Mouse (Mus musculus) CD4-positive, CD25-positive, alpha-beta regulatory T cell, adult 2 months (primary cell): ENCODE data around the gene Nfya.

Source experiments
- DNase-seq: peaks from one replicate; pipeline ENCODE4 v3.0.0-alpha.2; 2012; ENCODE audit warnings: low read depth, low spot score

Nfya gene

DNA sequence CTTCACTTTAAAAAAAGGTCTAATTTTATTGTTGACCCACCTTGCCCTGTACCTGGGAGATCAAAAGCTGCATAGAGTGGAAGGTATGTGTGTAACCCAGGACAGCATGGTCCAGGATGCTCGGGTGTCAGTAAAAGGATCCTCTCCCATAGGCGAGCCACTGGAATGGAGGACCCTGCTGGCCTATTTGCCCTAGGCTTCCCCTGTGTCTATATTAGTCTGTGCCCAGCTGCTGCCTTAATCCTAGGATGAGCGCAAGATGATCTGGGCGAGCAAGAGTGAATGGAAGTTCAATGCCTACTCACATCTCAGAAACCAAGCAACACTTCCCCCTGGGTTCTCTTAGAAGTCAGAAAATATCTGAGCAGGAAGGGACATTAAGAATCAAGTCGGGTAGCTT, 21.3 kb upstream of the Nfya start:
- DNase-seq, result no peak

GRCm38 (mm10) chr17:48430394-48430793, 20.7 kb upstream of the Nfya start:
- no peak for DNase-seq

DNA sequence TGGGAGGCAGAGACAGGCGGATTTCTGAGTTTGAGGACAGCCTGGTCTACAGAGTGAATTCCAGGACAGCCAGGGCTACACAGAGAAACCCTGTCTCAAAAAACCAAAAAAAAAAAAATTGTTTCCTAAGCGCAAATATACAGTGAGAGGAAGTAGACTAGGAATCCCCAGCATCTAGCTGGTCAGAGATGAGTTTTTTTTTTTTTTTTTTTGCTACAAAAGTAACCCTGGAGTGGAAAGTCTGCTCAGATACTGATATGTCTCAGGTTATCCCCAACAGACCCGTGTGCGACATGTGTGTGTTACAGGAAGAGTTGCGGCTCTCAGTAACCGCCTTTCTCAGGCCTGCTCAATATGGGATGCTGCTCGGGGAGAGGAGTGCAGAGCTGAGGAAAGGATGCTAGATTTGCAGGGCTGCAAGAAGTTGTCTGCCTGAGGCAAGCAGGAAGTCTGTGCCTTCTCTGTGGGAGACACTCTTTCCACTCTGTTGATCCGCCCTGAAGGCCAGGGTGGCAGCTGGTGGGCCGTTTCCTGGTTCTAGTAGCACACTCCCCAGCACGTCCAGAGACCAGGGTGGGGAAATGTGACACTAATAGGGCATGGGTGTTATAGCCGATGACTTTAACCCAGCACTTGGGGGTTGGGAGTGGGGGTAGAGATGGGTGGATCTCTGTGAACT, 18.3 kb upstream of the Nfya start:
- peak; percentile 60 for DNase-seq

- DNase-seq, result peak; percentile 76
Measured at GRCm38 (mm10) chr17:48426991-48427750, 17.5 kb upstream of the Nfya start.

DNA sequence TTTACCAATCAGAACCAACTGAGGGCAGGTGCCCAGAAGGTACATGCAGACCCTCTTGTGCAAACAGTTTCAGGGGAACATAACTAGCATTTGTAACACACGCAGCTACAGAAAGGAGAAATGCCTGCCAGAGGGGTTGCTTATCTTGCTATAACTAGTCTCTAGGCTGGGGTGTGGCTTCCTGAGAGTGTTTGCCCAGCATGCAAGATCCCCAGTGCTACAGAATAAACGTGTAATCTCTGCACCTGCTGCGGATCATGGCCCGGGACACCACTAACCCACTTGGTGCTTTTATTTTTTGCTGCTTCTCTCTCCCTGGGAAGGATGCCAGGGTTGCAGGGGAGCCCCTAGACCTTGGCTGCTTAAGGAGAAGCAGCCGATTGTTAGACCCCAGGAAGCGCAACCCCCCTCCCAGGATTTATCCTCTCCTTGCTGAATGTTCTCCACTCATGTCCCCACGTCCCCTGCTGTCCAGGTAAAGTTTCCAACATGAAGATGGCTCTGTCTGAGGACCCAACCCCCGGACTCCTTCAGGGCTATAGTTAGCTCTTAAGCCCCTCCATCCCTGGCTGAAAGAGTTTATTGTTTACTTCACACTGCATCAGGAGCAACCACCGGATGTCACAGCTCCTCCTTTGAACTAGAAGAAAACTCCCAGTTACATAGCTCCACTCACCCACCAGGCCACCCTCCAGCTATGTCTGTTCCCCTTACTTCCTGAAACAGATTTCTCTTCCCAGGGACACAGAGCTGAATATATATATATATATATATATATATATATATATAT, 16.3 kb upstream of the Nfya start:
- peak; percentile 55 for DNase-seq

GRCm38 (mm10) chr17:48424237-48424636, 14.5 kb upstream of the Nfya start:
- no peak for DNase-seq

DNA sequence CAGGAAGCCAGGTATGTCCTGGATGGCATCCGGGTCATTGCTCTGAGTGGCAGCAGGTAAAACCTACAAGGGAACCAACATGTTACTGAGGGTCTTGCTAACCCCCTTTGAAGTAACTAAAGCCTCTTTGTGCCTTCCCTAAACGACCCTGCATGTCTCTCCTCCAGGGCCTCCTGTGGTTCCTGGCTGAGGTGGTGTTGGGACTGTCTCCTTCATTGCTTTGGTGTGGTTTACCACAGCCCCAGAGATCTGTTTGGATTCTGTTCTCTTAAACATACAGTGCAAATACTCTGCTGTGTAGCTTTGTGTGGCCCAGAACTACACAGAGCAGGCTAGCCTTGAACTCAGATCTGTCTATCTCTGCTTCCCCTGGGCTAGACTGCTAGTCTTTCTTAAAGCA, 9.9 kb upstream of the Nfya start:
- DNase-seq, result no peak

DNA sequence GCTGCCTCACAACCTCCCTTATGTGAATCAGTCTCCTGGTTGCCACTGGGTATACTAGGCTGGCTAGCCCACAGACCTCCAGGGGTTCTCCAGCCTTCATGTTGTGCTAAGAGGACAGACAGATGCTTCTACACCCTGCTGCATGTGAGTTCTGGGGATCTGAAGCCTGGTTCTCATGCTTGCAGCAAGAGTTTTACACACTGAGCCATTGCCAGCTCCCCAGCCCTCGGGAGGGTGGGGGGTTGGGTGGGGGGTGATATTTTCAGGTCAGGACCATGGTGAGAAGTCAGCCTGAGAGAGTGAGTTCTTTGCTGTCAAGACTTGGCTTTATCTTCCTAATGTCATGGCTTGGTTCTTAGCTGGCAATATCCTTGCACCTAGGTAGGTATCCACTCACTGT, 9.1 kb upstream of the Nfya start:
- no peak for DNase-seq

- DNase-seq, result no peak
Measured at GRCm38 (mm10) chr17:48418174-48418573, 8.5 kb upstream of the Nfya start.

DNA sequence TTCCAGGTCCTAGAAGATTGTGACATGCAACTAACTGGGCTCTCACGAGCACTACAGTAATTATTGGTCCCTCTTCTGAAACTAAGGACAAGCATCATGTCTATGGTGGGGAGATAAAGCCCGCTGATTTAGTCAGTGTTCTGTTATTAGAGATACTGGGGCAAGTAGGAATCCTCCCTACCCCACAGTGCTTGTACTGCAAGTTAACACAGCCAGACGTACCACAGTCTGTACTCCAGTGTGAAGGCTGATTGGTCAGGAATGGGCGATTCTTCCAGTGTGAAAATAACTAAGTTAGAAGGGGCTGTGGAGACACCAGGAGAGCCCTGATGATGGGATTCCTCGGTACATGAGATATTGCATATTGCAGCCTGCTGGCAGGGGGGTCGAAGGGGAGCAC, 7.8 kb upstream of the Nfya start:
- no peak for DNase-seq

DNA sequence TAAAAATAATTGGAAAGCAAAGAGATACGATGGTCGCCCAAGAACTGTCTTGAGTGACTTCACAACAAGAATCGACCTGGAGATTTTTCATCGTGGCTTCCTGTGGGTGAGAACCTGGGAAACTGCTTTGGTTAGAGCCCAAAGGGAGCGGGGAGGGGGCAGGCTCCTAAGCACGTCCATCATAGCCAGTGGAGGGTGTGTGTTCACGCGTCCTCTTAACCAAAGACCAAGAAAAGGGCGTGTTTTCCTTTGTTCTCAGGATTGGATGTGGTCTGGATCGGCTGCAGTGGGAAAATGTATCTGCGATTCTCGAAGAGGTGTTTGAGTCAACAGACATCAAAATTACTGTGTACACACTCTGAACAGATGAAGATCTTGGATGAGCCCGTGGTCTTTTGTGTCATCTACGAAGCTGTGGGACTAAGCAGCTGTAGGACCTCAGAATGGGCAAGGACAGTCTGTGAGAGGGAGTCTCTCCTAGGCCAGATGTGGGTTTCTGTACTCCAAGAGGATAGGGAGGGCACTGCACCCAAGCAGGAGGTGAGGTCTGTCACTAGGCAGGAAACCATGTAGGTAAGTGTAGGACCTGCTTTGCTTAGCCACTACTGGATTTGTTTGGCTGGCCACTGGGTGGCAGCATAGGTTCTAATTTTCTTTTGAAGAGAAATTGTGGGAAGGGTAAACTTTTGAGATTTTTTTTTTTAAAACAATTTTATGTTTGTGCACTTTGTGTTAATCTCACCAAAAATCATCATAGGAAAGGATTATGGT, 6.9 kb upstream of the Nfya start:
- peak; percentile 79 for DNase-seq

DNA sequence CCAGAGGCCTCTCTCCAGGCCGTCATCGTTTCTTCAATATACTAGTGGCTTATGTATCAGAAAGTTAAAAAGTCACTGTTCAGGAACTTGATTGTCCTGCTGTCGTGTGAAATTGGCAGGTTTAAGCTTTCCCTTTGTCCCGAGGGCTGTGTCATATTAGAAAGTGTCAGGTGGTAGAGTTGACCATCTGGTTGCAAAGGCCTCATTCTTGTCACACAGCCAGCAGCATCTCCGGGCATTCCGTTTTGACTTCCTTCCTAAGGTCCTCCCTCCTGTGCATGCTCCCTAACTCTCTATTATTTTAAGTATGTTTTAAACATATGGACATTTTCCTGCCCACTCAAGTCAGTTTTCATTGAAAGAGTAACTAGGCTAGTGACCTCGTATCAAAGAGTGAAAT, 6.3 kb upstream of the Nfya start:
- no peak for DNase-seq

- peak; percentile 56 for DNase-seq
Measured at GRCm38 (mm10) chr17:48411241-48411640, 1.5 kb upstream of the Nfya start.

GRCm38 (mm10) chr17:48410299-48410785, 636 bp upstream of the Nfya start:
- no peak for DNase-seq

- peak; percentile 89 for DNase-seq
Measured at GRCm38 (mm10) chr17:48408526-48409291, 997 bp downstream of the Nfya start.

- DNase-seq, result no peak
Measured at GRCm38 (mm10) chr17:48407910-48408525, 1.7 kb downstream of the Nfya start.

- DNase-seq, result no peak
Measured at GRCm38 (mm10) chr17:48407154-48407553, 2.6 kb downstream of the Nfya start.

DNA sequence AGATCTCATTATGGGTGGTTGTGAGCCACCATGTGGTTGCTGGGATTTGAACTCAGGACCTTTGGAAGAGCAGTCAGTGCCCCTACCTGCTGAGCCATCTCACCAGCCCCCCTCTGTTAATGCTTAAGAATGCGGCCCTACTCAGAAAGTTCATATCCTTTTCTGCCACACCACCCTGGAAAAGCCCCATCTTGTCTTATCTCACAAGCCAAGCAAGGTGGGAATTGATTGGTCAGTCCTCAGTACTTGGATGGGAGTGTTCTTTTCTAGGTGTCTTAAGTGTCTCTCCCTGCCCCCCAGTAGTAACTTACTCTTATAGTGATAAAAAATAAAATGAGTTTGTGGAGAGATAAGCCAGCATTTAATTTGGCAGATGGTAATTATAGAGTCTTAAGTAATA, 5.0 kb downstream of the Nfya start:
- no peak for DNase-seq

- DNase-seq, result peak; percentile 45
Measured at GRCm38 (mm10) chr17:48403848-48404247, 5.9 kb downstream of the Nfya start.

- no peak for DNase-seq
Measured at GRCm38 (mm10) chr17:48402751-48403150, 7.0 kb downstream of the Nfya start.
